Mouse (Mus musculus): ENCODE data around the gene Scin.

- TF ChIP-seq TAL1 (conservative IDR thresholded peaks at IDR 0.05; ENCODE audit: low read depth, low read length), result no peak
- no peak for TF ChIP-seq CTCF (IDR thresholded peaks at IDR 0.05; ENCODE audit: low read depth, low read length)
- no peak for TF ChIP-seq GATA1 (IDR thresholded peaks at IDR 0.05; ENCODE audit: borderline replicate concordance, low read length)
- TF ChIP-seq POLR2AphosphoS5 (IDR thresholded peaks at IDR 0.05; ENCODE audit: insufficient replicate concordance, low read depth, low read length), result no peak
- no peak for TF ChIP-seq GATA2 (IDR thresholded peaks at IDR 0.05; ENCODE audit: borderline replicate concordance, low read depth, low read length)
Measured at GRCm38 (mm10) chr12:40037226-40037813, 96.7 kb downstream of the Scin start.
